ENCODE assay signal across 16 mouse cellular contexts in the genomic region with DNA sequence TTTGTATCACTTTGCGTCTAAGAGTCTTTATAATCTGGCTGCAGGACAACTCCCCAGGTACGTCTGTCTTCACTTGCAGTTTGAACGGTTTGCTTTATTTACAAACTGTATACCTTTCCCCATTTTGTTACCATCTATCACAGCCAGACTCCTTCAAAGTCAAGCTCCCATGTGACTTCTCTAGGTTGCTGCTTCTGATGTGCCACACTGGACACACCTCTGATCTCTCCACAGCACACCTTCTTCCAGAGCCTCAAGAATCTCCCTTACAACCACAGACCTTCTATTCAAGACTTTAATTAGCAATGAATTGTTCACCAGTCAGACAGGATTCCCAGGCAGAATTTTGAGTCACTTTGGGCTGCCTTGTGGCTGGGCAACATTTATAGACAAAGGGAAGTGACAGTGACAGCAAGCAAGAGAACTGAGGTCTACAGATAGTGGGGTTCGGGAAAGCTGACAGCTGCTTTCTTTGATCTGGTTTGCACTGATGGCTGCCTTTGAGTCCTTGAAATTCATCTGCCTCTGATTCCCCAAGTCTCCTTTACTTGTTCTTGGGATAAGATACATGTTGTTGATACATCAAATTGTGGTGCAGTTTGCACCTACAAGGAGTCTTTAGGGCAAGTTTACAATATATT. TPM values are rescaled to one million over a fixed set of nuclear protein-coding genes. Genes with fewer than 3 reads are reported as not detected.
DNase-seq lines count a peak whose midpoint lies in the region; ATAC-seq and TF ChIP-seq lines count a peak whose summit lies in the region.
"Had no signal": no experiment of that assay in that cellular context is flagged by ENCODE, and none has a peak within 500 bp of the region (broad histone marks: within the 10 kb centered on the region; RNA-seq: fewer than 3 reads in every experiment).

No protein-coding gene starts in this region.

- H3K27me3 ChIP-seq in megakaryocyte, embryonic 14.5 days (replicated peaks), result no peaks in the 10 kb centered on the region
- no peaks in the 10 kb centered on the region for H3K27me3 ChIP-seq in liver, embryonic 11.5 days (replicated peaks; ENCODE audit: control insufficient read depth, insufficient read depth, low read length)
- no peaks in the 10 kb centered on the region for H3K27me3 ChIP-seq in forebrain, embryonic 16.5 days (replicated peaks; ENCODE audit: control insufficient read depth, insufficient read depth, low read length)
- H3K27me3 ChIP-seq: forebrain, embryonic 12.5 days; heart, embryonic 15.5 days; midbrain, embryonic 12.5 days had no signal

- no peak overlapping the region; the same call in 1 of the 2 replicates for H3K4me2 ChIP-seq in liver, embryonic 11.5 days
- H3K4me2 ChIP-seq in forebrain, embryonic 16.5 days (ENCODE audit: low read length), result no peak overlapping the region
- H3K4me2 ChIP-seq: forebrain, embryonic 12.5 days; heart, embryonic 15.5 days; midbrain, embryonic 12.5 days had no signal

- no peak for ATAC-seq in megakaryocyte, adult 5-6 weeks (ENCODE audit: poor library complexity, severe bottlenecking)
- ATAC-seq in liver, embryonic 11.5 days (replicated peaks; ENCODE audit: low FRiP score), result peak; percentile 59
- ATAC-seq in megakaryocyte progenitor cell, adult 5-6 weeks (replicated peaks; ENCODE audit: poor library complexity), result peak; percentile 31
- ATAC-seq in forebrain, embryonic 16.5 days, result no peak

- peak overlapping the region; percentile 40 for H3K4me3 ChIP-seq in megakaryocyte, embryonic 14.5 days (replicated peaks)
- H3K4me3 ChIP-seq in liver, embryonic 11.5 days (ENCODE audit: low read depth, low read length), result no peak overlapping the region
- no peak overlapping the region for H3K4me3 ChIP-seq in forebrain, embryonic 16.5 days (replicated peaks; ENCODE audit: low read length)
- H3K4me3 ChIP-seq: forebrain, embryonic 12.5 days; heart, adult 2 months; heart, embryonic 15.5 days; limb, embryonic 10.5 days; midbrain, embryonic 12.5 days had no signal

- TF ChIP-seq CTCF in brain, embryonic 14.5 days (IDR thresholded peaks at IDR 0.05; ENCODE audit: borderline replicate concordance, extremely low read depth, insufficient read depth, insufficient read length), result no peak

- peak overlapping the region; percentile 30; the same call in 1 of the 2 replicates for H3K27ac ChIP-seq in liver, embryonic 11.5 days (ENCODE audit: low read depth, low read length)
- H3K27ac ChIP-seq in forebrain, embryonic 16.5 days (ENCODE audit: low read length), result no peak overlapping the region
- H3K27ac ChIP-seq: forebrain, embryonic 12.5 days; heart, adult 2 months; heart, embryonic 15.5 days; limb, embryonic 10.5 days; midbrain, embryonic 12.5 days had no signal

- DNase-seq in brain, embryonic 14.5 days (ENCODE audit: low read depth), result peak; percentile 12
- no peak for DNase-seq in liver, embryonic 11.5 days (ENCODE audit: low spot score)
- DNase-seq in natural killer cell, adult 2 months (ENCODE audit: low spot score in 2 of 2), result no peak
- no peak for DNase-seq in urinary bladder, postnatal 14 days (ENCODE audit: low spot score)
- DNase-seq: gastrocnemius, postnatal 14 days; heart, adult 2 months; lung, postnatal 14 days had no signal

- no peak for TF ChIP-seq POLR2A in brain, embryonic 14.5 days (IDR thresholded peaks at IDR 0.05; ENCODE audit: borderline replicate concordance, extremely low read depth, insufficient read depth, insufficient read length, poor library complexity, severe bottlenecking)

- H3K36me3 ChIP-seq in megakaryocyte, embryonic 14.5 days (replicated peaks; ENCODE audit: low read length), result no peaks in the 10 kb centered on the region
- H3K36me3 ChIP-seq in liver, embryonic 11.5 days (ENCODE audit: control insufficient read depth, insufficient read depth, low read length), result no peaks in the 10 kb centered on the region
- no peaks in the 10 kb centered on the region for H3K36me3 ChIP-seq in forebrain, embryonic 16.5 days (ENCODE audit: control insufficient read depth, insufficient read depth)
- H3K36me3 ChIP-seq: forebrain, embryonic 12.5 days; heart, embryonic 15.5 days; limb, embryonic 10.5 days; midbrain, embryonic 12.5 days had no signal

- H3K9me3 ChIP-seq in megakaryocyte, embryonic 14.5 days, result peaks cover 11% of the 10 kb centered on the region
- H3K9me3 ChIP-seq in liver, embryonic 11.5 days (ENCODE audit: control insufficient read depth, low read length), result no peaks in the 10 kb centered on the region
- no peaks in the 10 kb centered on the region for H3K9me3 ChIP-seq in forebrain, embryonic 16.5 days (ENCODE audit: control insufficient read depth, low read length)
- H3K9me3 ChIP-seq: forebrain, embryonic 12.5 days; heart, embryonic 15.5 days; limb, embryonic 10.5 days; midbrain, embryonic 12.5 days had no signal

- H3K9ac ChIP-seq in liver, embryonic 11.5 days (ENCODE audit: low read depth, low read length), result no peak overlapping the region
- no peak overlapping the region for H3K9ac ChIP-seq in forebrain, embryonic 16.5 days (replicated peaks; ENCODE audit: low read depth, low read length)
- H3K9ac ChIP-seq: forebrain, embryonic 12.5 days; heart, embryonic 15.5 days; midbrain, embryonic 12.5 days had no signal

- WGBS in liver, embryonic 11.5 days, result 66% methylated on average over 4 of the region's 4 CpGs
- 76% methylated on average over 4 of the region's 4 CpGs for WGBS in forebrain, embryonic 16.5 days

- peaks cover 49% of the 10 kb centered on the region for H3K4me1 ChIP-seq in megakaryocyte, embryonic 14.5 days
- H3K4me1 ChIP-seq in liver, embryonic 11.5 days (replicated peaks; ENCODE audit: control insufficient read depth, insufficient read depth, low read length), result 0 out of 2 replicates have a peak, but pooled peaks cover 5% of the 10 kb centered on the region
- no peaks in the 10 kb centered on the region for H3K4me1 ChIP-seq in forebrain, embryonic 16.5 days (replicated peaks; ENCODE audit: control insufficient read depth, insufficient read depth, low read length)
- H3K4me1 ChIP-seq: forebrain, embryonic 12.5 days; heart, embryonic 15.5 days; limb, embryonic 10.5 days; midbrain, embryonic 12.5 days had no signal

RNA-seq across cellular contexts. Expression of a gene that starts 29.4 kb away (rescaled TPM):
- polyA plus RNA-seq in megakaryocyte, embryonic 14.5 days (2012; ENCODE audit: insufficient read depth, low replicate concordance), result 12.5 and 20.9 TPM in 2 replicates
- 84.9 and 89.2 TPM in 2 replicates for total RNA-seq in megakaryocyte, adult 5-6 weeks (2015)
- 85.7 and 101 TPM in 2 replicates for total RNA-seq in megakaryocyte, adult 5-6 weeks (2017)
- 78.0 and 81.1 TPM in 2 replicates for polyA plus RNA-seq in brain, embryonic 14.5 days (2012; rRNA removed)
- 260 and 286 TPM in 2 replicates for polyA plus RNA-seq in liver, embryonic 11.5 days (2014; fragmentation: Nextera tagmentation; extraction: Ambion mirVana)
- total RNA-seq in megakaryocyte progenitor cell, adult 5-6 weeks (2015), result 106 and 118 TPM in 2 replicates
- total RNA-seq in megakaryocyte progenitor cell, adult 5-6 weeks (2017), result 124 and 128 TPM in 2 replicates
- polyA plus RNA-seq in forebrain, embryonic 16.5 days (2015; fragmentation: Nextera tagmentation; extraction: Ambion mirVana), result 188 and 221 TPM in 2 replicates

RNA-seq across cellular contexts. Expression of a gene that starts 50.7 kb away (rescaled TPM):
- 4.3 TPM in 1 of 2 replicates, not detected in the other for polyA plus RNA-seq in megakaryocyte, embryonic 14.5 days (2012; ENCODE audit: insufficient read depth, low replicate concordance)
- total RNA-seq in megakaryocyte, adult 5-6 weeks (2015), result 1.1 TPM in 1 of 2 replicates, not detected in the other
- total RNA-seq in megakaryocyte, adult 5-6 weeks (2017), result 0.55 and 1.0 TPM in 2 replicates
- 0.31 and 0.69 TPM in 2 replicates for polyA plus RNA-seq in brain, embryonic 14.5 days (2012; rRNA removed)
- 0.25 and 0.45 TPM in 2 replicates for polyA plus RNA-seq in liver, embryonic 11.5 days (2014; fragmentation: Nextera tagmentation; extraction: Ambion mirVana)
- 1.7 and 2.1 TPM in 2 replicates for total RNA-seq in megakaryocyte progenitor cell, adult 5-6 weeks (2015)
- total RNA-seq in megakaryocyte progenitor cell, adult 5-6 weeks (2017), result 1.5 TPM in 1 of 2 replicates, not detected in the other
- polyA plus RNA-seq in forebrain, embryonic 16.5 days (2015; fragmentation: Nextera tagmentation; extraction: Ambion mirVana), result 0.37 TPM in 1 of 2 replicates, not detected in the other
- total RNA-seq: heart, adult 2 months; neutrophil, adult 5-6 weeks had no signal
- polyA plus RNA-seq: forebrain, embryonic 12.5 days; midbrain, embryonic 12.5 days had no signal

Comparison
In these comparisons a context has a peak if more than half of its experiments do, and no peak if none do; other contexts are left out.
1. ATAC-seq: peak in liver, embryonic 11.5 days (single experiment) and megakaryocyte progenitor cell, adult 5-6 weeks (single experiment); none in megakaryocyte, adult 5-6 weeks (single experiment) and forebrain, embryonic 16.5 days (single experiment).